Mouse (Mus musculus) erythroblast, embryonic 14.5 days (primary cell): ENCODE measurements around the gene Ccdc148. TPM values are rescaled to one million over a fixed set of nuclear protein-coding genes. Genes with fewer than 3 reads are reported as not detected.

ENCODE experiments used
- H3K27me3 ChIP-seq: 2 replicates; pipeline ENCODE4 v1.6.1; 2012; ENCODE audit warnings: inconsistent platforms; ENCODE audit not compliant: control insufficient read depth
- H3K36me3 ChIP-seq: 2 replicates; pipeline ENCODE4 v1.6.1; 2012; ENCODE audit warnings: mild to moderate bottlenecking, inconsistent platforms; ENCODE audit not compliant: control insufficient read depth
- H3K4me1 ChIP-seq: 2 replicates; pipeline ENCODE4 v1.6.1; 2012; ENCODE audit warnings: inconsistent platforms; ENCODE audit not compliant: control insufficient read depth
- H3K4me3 ChIP-seq: replicated peaks from 2 replicates; pipeline ENCODE3; 2012; ENCODE audit warnings: moderate library complexity, mild to moderate bottlenecking, inconsistent platforms
- H3K9me3 ChIP-seq: 2 replicates; pipeline ENCODE4 v1.6.1; 2012; ENCODE audit warnings: low read length, inconsistent platforms, mixed read lengths; ENCODE audit not compliant: control insufficient read depth
- GATA1 ChIP-seq: IDR thresholded peaks from 2 replicates; pipeline ENCODE4 v1.6.1; 2012; ENCODE audit warnings: low read length, inconsistent platforms, mixed read lengths
- TAL1 ChIP-seq: IDR thresholded peaks from 3 replicates; pipeline ENCODE4 v1.6.1; 2012; ENCODE audit warnings: low read length, inconsistent platforms, mixed read lengths
- polyA plus RNA-seq: library from polyadenylated mRNA; stranded (reverse); fragments of >175 nt; gene quantifications from 2 replicates; pipeline ENCODE4 v1.2.3, GENCODE M21; 2012

Gene Ccdc148
- polyA plus RNA-seq, 1 experiment: not detected

GRCm38 (mm10) chr2:58832253-58832980, 328.1 kb downstream of the Ccdc148 start:
- H3K9me3 ChIP-seq: peaks cover 13% of the 10 kb centered on the region
- TF ChIP-seq TAL1 (no peak), GATA1 (no peak)
- H3K27me3 ChIP-seq: no peaks in the 10 kb centered on the region
- H3K4me3 ChIP-seq: no peak overlapping the region
- no peaks in the 10 kb centered on the region for H3K36me3 ChIP-seq
- H3K4me1 ChIP-seq: no peaks in the 10 kb centered on the region

GRCm38 (mm10) chr2:58829981-58830742, 330.3 kb downstream of the Ccdc148 start:
- Histone ChIP-seq H3K4me1 (no peaks in the 10 kb centered on the region), H3K4me3 (no peak overlapping the region), H3K36me3 (no peaks in the 10 kb centered on the region), H3K9me3 (peaks cover 13% of the 10 kb centered on the region), H3K27me3 (no peaks in the 10 kb centered on the region)
- TF ChIP-seq GATA1: no peak
- no peak for TF ChIP-seq TAL1

GRCm38 (mm10) chr2:58828910-58829600, 331.4 kb downstream of the Ccdc148 start:
- H3K4me1 ChIP-seq: no peaks in the 10 kb centered on the region
- no peak overlapping the region for H3K4me3 ChIP-seq
- H3K36me3 ChIP-seq: no peaks in the 10 kb centered on the region
- peaks cover 13% of the 10 kb centered on the region for H3K9me3 ChIP-seq
- no peaks in the 10 kb centered on the region for H3K27me3 ChIP-seq
- no peak for TF ChIP-seq GATA1
- no peak for TF ChIP-seq TAL1

- no peak overlapping the region for H3K4me3 ChIP-seq
- no peaks in the 10 kb centered on the region for H3K4me1 ChIP-seq
Measured at GRCm38 (mm10) chr2:58812941-58813340, 347.5 kb downstream of the Ccdc148 start.

GRCm38 (mm10) chr2:58799623-58800022, 360.9 kb downstream of the Ccdc148 start:
- Histone ChIP-seq H3K27me3 (no peaks in the 10 kb centered on the region), H3K36me3 (no peaks in the 10 kb centered on the region), H3K4me1 (no peaks in the 10 kb centered on the region), H3K9me3 (no peaks in the 10 kb centered on the region), H3K4me3 (no peak overlapping the region)
- TF ChIP-seq TAL1 (no peak), GATA1 (no peak)

More at GRCm38 (mm10) chr2:58812941-58813340, 347.5 kb downstream of the Ccdc148 start:
- no peak for TF ChIP-seq GATA1
- no peak for TF ChIP-seq TAL1
- Histone ChIP-seq H3K36me3 (no peaks in the 10 kb centered on the region), H3K27me3 (no peaks in the 10 kb centered on the region), H3K9me3 (peaks cover 2% of the 10 kb centered on the region; the same call in 1 of the 2 replicates)

- no peak overlapping the region for H3K4me3 ChIP-seq
- no peaks in the 10 kb centered on the region for H3K9me3 ChIP-seq
- H3K36me3 ChIP-seq: no peaks in the 10 kb centered on the region
- no peak for TF ChIP-seq TAL1
- no peak for TF ChIP-seq GATA1
- no peaks in the 10 kb centered on the region for H3K4me1 ChIP-seq
- H3K27me3 ChIP-seq: no peaks in the 10 kb centered on the region
Measured at GRCm38 (mm10) chr2:58799126-58799525, 361.4 kb downstream of the Ccdc148 start.

- Histone ChIP-seq H3K27me3 (no peaks in the 10 kb centered on the region), H3K4me1 (no peaks in the 10 kb centered on the region), H3K9me3 (no peaks in the 10 kb centered on the region), H3K4me3 (no peak overlapping the region), H3K36me3 (no peaks in the 10 kb centered on the region)
- TF ChIP-seq GATA1 (no peak), TAL1 (no peak)
Measured at GRCm38 (mm10) chr2:58797506-58797905, 363.0 kb downstream of the Ccdc148 start.

- no peaks in the 10 kb centered on the region for H3K9me3 ChIP-seq
- TF ChIP-seq TAL1 (no peak), GATA1 (no peak)
Measured at GRCm38 (mm10) chr2:58795432-58795831, 365.1 kb downstream of the Ccdc148 start.

GRCm38 (mm10) chr2:58794489-58794888, 366.0 kb downstream of the Ccdc148 start:
- Histone ChIP-seq H3K4me3 (no peak overlapping the region), H3K36me3 (no peaks in the 10 kb centered on the region), H3K4me1 (no peaks in the 10 kb centered on the region), H3K9me3 (no peaks in the 10 kb centered on the region), H3K27me3 (no peaks in the 10 kb centered on the region)
- TF ChIP-seq TAL1: no peak
- no peak for TF ChIP-seq GATA1

More at GRCm38 (mm10) chr2:58795432-58795831, 365.1 kb downstream of the Ccdc148 start:
- Histone ChIP-seq H3K4me1 (no peaks in the 10 kb centered on the region), H3K36me3 (no peaks in the 10 kb centered on the region), H3K27me3 (no peaks in the 10 kb centered on the region), H3K4me3 (no peak overlapping the region)
